ENCODE assay signal across 12 mouse cellular contexts in the genomic region with DNA sequence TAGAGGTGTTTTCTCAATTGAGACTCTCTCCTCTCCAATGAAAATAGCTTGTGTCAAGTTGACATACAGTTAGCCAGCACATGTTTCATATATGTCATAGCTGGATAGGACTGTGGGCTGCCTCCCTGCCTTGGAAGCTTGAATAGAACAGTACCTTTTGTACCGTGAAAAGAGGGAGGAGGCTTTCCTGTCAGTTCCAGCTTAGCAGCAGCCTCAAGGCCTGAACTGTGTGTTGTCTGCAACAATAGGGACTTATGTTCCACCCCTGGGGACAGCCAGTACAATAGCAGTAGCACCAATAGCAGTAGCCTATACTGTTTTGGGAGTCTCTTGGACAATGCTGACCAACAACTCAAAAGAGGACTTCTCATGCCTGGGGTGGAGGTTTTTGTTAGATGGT. TPM values are rescaled to one million over a fixed set of nuclear protein-coding genes. Genes with fewer than 3 reads are reported as not detected.
DNase-seq lines count a peak whose midpoint lies in the region; ATAC-seq lines count a peak whose summit lies in the region.
"Had no signal": no experiment of that assay in that cellular context is flagged by ENCODE, and none has a peak within 500 bp of the region (broad histone marks: within the 10 kb centered on the region; RNA-seq: fewer than 3 reads in every experiment).

No protein-coding gene starts in this region.

- no peak overlapping the region for H3K9ac ChIP-seq in kidney, embryonic 14.5 days (ENCODE audit: low read depth, low read length)
- H3K9ac ChIP-seq in neural tube, embryonic 11.5 days (ENCODE audit: low read length) = 0 out of 2 replicates have a peak overlapping the region, but pooled peaks have one; percentile 23
- no peak overlapping the region for H3K9ac ChIP-seq in forebrain, embryonic 12.5 days
- H3K9ac ChIP-seq: intestine, embryonic 15.5 days; midbrain, embryonic 15.5 days had no signal

- peaks cover 50% of the 10 kb centered on the region for H3K4me1 ChIP-seq in kidney, embryonic 14.5 days (ENCODE audit: control insufficient read depth, insufficient read depth, low read length)
- no peaks in the 10 kb centered on the region for H3K4me1 ChIP-seq in neural tube, embryonic 11.5 days (ENCODE audit: control insufficient read depth, insufficient read depth, low read length)
- H3K4me1 ChIP-seq in forebrain, embryonic 12.5 days = peaks cover 6% of the 10 kb centered on the region; the same call in 1 of the 2 replicates
- H3K4me1 ChIP-seq: midbrain, embryonic 15.5 days had no signal

- peak; percentile 94 for DNase-seq in heart, adult 11 months
- DNase-seq in heart, adult 8-10 months (ENCODE audit: low spot score) = no peak
- no peak for DNase-seq in kidney, postnatal 36 days
- no peak for DNase-seq in neural tube, embryonic 11.5 days (ENCODE audit: low spot score)
- no peak for DNase-seq in neural tube, embryonic 10.5 days (ENCODE audit: extremely low spot score, low spot score)
- DNase-seq: right cerebral cortex, postnatal 25 days; thymus, postnatal 25 days had no signal

- H3K27ac ChIP-seq in kidney, embryonic 14.5 days (ENCODE audit: low read depth, low read length) = peak overlapping the region; percentile 12; the same call in 1 of the 2 replicates
- H3K27ac ChIP-seq in neural tube, embryonic 11.5 days (ENCODE audit: low read depth, low read length) = no peak overlapping the region
- H3K27ac ChIP-seq in forebrain, embryonic 12.5 days = no peak overlapping the region
- H3K27ac ChIP-seq: midbrain, embryonic 15.5 days had no signal

- H3K36me3 ChIP-seq in kidney, embryonic 14.5 days (ENCODE audit: control insufficient read depth, insufficient read depth, low read length) = no peaks in the 10 kb centered on the region; the same call in 1 of the 2 replicates
- no peaks in the 10 kb centered on the region for H3K36me3 ChIP-seq in neural tube, embryonic 11.5 days (ENCODE audit: control insufficient read depth, insufficient read depth, low read length)
- no peaks in the 10 kb centered on the region for H3K36me3 ChIP-seq in forebrain, embryonic 12.5 days (replicated peaks)
- H3K36me3 ChIP-seq: G1E; intestine, embryonic 15.5 days; midbrain, embryonic 15.5 days had no signal

- H3K4me3 ChIP-seq in kidney, embryonic 14.5 days (ENCODE audit: low read length) = no peak overlapping the region
- no peak overlapping the region for H3K4me3 ChIP-seq in neural tube, embryonic 11.5 days (ENCODE audit: low read depth, low read length)
- no peak overlapping the region for H3K4me3 ChIP-seq in forebrain, embryonic 12.5 days (replicated peaks)
- H3K4me3 ChIP-seq: intestine, embryonic 15.5 days; midbrain, embryonic 15.5 days had no signal

- H3K9me3 ChIP-seq in kidney, embryonic 14.5 days (ENCODE audit: control insufficient read depth, low read length) = no peaks in the 10 kb centered on the region
- no peaks in the 10 kb centered on the region for H3K9me3 ChIP-seq in neural tube, embryonic 11.5 days (ENCODE audit: control insufficient read depth, low read length)
- no peaks in the 10 kb centered on the region for H3K9me3 ChIP-seq in forebrain, embryonic 12.5 days
- H3K9me3 ChIP-seq: G1E; intestine, embryonic 15.5 days; midbrain, embryonic 15.5 days had no signal

- ATAC-seq in kidney, embryonic 14.5 days (ENCODE audit: low FRiP score, low TSS enrichment) = no peak
- no peak for ATAC-seq in neural tube, embryonic 11.5 days (ENCODE audit: insufficient read depth, low FRiP score, low TSS enrichment)
- ATAC-seq in forebrain, embryonic 12.5 days (ENCODE audit: low FRiP score) = no peak
- ATAC-seq: midbrain, embryonic 15.5 days had no signal

- H3K27me3 ChIP-seq in kidney, embryonic 14.5 days (ENCODE audit: control insufficient read depth, insufficient read depth, low read length) = no peaks in the 10 kb centered on the region
- no peaks in the 10 kb centered on the region for H3K27me3 ChIP-seq in neural tube, embryonic 11.5 days (ENCODE audit: control insufficient read depth, insufficient read depth, low read length)
- no peaks in the 10 kb centered on the region for H3K27me3 ChIP-seq in forebrain, embryonic 12.5 days
- H3K27me3 ChIP-seq: intestine, embryonic 15.5 days; midbrain, embryonic 15.5 days had no signal

- 52% methylated on average over 1 of the region's 1 CpGs for WGBS in kidney, embryonic 14.5 days
- WGBS in neural tube, embryonic 11.5 days = 35% methylated on average over 1 of the region's 1 CpGs
- 10% methylated on average over 1 of the region's 1 CpGs for WGBS in forebrain, embryonic 12.5 days

- H3K4me2 ChIP-seq in kidney, embryonic 14.5 days (replicated peaks; ENCODE audit: low read depth, low read length) = no peak overlapping the region
- no peak overlapping the region for H3K4me2 ChIP-seq in neural tube, embryonic 11.5 days (ENCODE audit: low read depth)
- H3K4me2 ChIP-seq in forebrain, embryonic 12.5 days = no peak overlapping the region
- H3K4me2 ChIP-seq: intestine, embryonic 15.5 days; midbrain, embryonic 15.5 days had no signal

RNA-seq across cellular contexts. Expression of a gene that starts 15.7 kb away (rescaled TPM):
- total RNA-seq in heart, adult 8-10 months (2022) = 10 to 100 TPM; 21.4 to 25.3 (median 24.6) TPM
- 31.3 and 43.8 TPM in 2 replicates for polyA plus RNA-seq in kidney, embryonic 14.5 days (2014; fragmentation: Nextera tagmentation; extraction: Ambion mirVana)
- polyA plus RNA-seq in neural tube, embryonic 11.5 days (2014; fragmentation: Nextera tagmentation; extraction: Ambion mirVana) = 14.4 and 18.0 TPM in 2 replicates
- 20.0 and 23.6 TPM in 2 replicates for polyA plus RNA-seq in forebrain, embryonic 12.5 days (2016; fragmentation: Nextera tagmentation; extraction: Ambion mirVana)
